Mouse (Mus musculus) lung, postnatal 14 days (tissue): Measurements from ENCODE around the gene Slc30a2.
"Not testable (repeated sequence)": the region's sequence is repeated elsewhere in the genome, so short reads cannot be mapped to it uniquely, and the experiment has no call there.

ENCODE experiments used
- DNase-seq: peaks from one replicate; pipeline ENCODE4 v3.0.0; 2021

The Slc30a2 gene

DNA sequence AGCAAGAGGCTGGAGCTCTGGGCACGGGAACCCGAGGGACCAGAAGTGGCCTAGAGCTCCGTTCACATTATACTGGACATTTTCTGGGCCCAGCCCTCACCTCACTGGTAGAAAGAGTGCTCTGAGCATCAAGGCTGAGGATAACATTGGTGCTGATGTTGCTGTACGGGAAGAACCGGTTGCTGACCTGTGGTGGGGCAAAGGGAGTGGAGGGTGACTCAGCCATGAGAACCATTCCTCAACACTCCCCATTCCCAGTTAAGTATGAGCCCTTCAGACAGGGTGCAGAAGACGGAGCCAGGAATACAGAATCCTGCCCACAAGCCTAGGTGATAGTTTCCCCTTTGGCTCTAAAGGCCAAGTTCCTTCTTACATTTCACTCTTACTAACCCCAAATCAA, 16.7 kb downstream of the Slc30a2 start:
- no peak for DNase-seq

DNA sequence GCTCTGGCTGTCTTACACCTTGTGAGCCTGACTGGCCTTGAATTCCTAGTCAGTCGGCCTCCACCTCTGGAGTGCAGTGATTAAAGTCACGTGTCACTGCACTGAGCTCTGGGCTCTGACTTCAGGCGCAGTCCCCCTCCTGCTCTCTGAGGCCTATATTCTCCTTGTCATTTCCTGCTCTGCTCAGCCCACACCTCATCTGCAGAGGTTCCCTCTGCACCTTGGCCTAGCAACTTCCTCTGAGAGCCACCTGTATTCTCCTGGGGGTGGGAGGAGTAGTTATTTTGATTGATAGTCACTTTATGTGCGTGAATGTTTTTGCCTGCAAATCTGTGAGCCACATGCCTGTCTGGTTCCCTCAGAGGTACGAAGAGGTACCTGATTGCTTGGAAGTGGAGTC, 18.2 kb downstream of the Slc30a2 start:
- no peak for DNase-seq

DNA sequence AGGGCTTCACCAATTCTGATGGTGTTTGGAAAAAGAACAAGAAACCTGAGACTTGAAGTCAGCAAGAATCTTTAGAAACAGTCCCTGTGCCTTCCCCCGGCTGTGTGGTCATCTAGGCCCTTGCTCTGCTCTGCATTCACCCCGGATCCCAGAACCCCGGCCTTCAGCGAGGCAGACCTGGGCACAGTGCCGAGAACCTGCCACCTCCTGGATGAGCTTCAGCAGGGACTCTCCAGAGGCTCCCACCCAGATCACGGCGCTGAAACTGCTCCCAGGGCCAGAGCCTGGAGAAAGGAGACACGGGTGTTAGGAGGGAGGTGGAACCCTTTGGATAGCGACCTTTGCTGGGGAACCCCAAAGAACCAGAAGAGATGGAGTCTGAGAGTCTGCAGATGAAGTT, 19.1 kb downstream of the Slc30a2 start:
- no peak for DNase-seq

DNA sequence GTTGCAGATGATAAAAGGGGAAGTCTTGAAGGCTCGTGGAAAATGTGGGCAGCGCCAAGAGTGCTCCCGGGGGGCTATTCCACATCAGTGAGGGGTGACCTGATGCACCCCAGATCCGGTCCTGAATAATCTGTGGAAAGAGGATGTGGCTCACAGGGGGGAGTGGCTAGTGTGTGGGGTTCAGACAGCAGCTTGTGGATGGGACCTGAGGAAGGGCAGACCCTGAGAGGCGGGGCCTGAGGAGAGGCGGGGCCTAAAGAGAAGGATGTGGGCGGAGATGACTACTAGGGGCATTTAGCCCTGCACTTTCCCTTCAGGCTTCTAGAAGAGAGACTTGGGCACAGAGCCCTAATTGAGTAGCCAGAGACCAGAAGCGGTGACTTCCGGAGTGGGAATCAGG, 19.6 kb downstream of the Slc30a2 start:
- DNase-seq, result no peak

DNA sequence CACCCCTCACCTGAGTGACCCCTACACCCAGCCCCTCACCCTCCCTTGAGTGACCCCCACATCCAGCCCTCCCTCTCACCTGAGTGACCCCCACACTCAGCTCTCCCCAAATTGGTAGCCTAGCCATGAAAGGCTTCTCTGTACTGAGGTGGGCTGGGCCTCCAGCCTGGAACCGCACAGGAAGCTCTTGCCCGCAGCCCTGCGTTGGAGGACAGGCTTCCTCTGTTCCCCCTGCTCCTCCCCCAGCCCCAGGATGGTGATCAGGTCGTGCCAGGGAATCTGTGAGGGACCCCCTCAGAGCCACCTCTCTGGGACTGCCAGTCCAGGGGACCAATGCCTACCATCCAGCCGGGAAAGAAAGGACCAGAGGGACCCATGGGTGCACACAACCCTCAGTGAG, 22.3 kb downstream of the Slc30a2 start:
- no peak for DNase-seq

DNA sequence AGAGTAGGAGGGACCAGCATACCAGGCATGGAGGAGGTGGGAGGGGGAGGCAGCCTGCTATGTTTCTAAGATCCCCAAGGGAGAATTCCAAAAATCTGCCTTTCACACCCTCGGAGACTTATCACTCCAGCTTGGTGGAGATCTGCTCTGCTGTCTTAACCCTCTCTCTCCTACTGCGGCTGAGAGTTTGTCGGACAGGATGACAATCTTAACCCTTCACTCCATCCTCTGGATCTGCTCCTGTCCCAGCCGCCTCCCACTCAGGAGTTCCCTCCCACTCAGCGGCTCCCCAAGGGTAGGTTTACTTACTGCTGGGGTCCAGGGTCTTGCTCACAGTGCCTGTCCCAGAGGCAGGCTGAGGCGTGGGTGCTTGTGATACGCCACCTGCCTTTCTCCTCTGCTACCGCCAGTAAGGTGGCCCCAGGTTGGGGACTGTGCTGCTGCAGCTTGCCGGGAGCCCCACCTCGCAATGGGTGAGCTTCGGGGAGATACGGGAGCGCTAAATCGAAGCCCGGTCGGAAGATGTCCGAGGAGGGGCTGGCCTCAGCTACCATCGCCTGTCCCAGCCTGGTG, 27.8 kb downstream of the Slc30a2 start:
- DNase-seq, result no peak

DNA sequence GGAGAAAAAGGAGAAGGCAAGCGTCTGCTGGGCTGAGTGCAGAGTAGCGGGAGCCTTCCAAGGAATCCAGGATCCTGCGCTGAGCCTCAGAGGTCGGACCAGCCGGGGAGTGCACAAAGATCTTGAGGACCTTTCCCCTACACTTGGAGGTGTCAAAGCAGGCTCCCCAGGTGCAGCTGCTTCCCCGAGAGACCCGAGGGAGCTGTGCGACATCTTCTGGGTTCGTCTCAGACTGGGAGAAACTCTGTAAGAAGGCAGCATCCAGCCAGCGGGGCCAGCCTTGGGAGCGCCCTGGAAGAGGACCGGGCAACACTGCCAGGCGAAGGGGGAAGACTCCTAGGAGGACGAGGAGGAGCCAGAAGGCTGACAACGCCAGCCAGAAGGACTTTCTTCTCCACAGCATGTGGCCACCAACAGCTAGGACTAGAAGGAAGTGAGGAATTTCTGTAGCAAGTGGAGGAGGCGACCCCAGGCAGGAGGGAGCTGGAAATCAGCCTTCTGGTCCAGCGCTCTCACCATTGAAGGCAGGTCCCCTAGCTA, 28.4 kb downstream of the Slc30a2 start:
- DNase-seq, result no peak

DNA sequence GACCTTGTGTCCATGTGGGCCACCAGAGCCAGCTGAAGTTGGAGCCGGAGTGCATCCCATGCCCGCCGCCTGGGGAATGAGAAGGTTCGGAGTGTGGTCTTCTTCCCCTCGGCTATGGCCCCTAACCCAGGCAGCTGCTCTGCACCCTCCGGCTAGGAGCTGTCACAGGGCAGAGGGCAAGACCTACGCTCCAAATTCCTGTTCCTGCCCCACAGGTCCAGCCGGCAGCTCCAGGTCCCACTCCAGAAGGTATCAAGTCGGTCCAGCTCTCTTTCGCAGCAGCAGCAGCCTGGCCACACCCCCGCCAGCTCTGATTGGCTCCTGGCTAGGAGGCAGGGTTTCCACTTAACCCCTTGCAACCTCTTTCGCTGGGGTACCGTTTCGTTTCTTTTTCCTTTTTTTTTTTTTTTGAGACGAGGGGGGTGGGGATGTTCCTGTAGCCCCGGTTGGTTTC, 29.3 kb downstream of the Slc30a2 start:
- DNase-seq, result peak; percentile 81

DNA sequence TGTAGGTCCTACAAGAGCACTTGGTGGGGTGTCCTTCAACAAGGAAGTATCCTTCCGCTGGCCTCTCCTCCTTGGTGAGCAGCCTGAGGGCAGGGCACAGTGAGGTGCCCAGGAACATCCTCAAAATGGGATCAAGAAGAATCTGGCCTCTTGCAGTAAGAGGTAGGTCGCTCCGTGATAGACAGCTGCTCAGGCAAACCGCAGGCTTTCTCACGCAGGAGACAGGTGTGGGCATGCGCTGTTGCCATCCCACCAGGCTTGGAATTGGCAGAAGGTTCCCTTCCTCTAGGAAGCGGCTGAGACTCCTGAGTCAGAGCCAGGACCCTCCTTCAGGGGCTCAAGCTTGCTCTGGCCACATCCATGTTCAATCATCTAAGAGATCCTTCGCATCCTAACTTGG, 30.3 kb downstream of the Slc30a2 start:
- DNase-seq, result no peak

DNA sequence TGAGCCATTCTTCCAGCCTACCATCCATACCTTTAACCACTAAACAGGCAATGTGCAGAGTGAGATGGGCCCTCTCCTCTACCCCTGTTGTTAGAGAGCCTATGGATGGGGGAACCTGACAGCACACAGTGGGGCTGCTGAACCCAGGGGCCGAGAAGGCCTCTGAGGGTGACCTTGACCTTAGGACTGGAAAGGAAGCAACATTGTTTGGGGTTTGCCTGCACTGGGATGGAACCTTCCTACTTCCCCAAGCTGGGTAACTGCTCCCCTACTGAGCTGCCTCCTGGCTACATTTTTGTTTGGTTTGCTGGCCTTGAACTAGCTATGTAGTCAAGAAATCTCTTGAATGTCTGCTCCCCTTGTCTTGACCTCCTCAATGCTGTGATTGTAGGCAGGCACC, 31.3 kb downstream of the Slc30a2 start:
- DNase-seq, result no peak

DNA sequence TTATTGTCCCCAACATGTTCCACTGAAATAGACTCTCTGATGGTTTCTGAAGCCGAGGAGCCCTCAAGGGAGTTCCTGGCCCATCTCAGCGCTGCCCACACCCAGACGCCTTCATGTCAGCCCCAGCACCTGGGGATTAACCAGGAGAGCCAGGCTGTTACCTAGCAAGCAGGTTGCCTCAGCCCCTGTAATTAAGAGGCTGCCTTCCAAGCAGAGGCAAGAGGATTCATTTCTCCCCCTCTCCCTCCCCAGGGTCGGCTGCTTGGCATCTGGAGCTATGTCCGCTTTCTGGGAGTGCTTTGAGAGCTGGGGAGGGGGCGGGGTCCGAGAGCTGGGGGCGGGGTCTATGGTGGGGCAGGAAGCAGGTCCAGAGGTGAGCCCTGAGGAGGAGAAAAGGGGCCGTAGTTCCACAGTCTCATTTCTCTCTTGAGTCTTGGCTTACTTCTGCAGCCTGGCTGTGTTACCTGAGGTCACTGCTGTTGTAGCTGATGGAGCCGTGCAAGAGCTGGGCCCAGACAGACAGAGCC, 35.2 kb downstream of the Slc30a2 start:
- DNase-seq, result no peak

DNA sequence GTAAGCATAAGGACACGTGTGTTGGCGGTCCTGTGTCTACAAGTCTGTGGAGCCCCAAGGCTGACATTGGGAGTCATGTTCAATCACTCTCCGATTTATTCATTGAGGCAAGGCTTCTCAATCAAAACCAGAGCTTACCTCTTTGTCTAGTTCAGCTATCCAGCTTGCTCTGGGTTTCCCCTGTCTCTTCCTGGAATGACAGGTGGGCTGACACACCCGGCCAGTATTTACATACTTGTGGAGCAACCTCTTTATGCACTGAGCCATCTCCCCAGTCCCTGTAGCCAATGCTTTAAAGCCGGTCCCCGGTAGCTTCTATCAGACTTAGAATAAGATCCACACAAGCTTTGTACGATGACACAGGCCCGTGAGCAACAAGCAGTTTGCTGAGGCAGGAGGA, 36.5 kb downstream of the Slc30a2 start:
- no peak for DNase-seq

DNA sequence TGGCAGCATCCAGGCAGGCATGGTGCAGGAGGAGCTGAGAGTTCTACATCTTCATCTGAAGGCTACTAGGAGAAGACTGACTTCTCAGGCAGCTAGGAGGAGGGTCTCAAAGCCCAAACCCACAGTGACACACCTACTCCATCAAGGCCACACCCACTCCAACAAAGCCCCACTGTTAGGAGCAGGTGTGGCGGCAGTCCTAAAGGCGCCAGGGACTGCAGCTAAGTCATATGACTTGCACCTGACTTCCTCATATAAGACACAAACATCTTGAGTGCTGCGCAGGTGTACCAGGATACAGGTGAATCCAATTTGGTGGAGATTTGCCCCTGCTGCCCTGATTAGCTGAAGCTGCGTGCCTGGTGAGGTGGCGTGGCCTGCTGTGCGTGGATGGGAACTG, 40.8 kb downstream of the Slc30a2 start, which contains the start of gene Extl1:
Gene Extl1 (minus strand): TSS at position 101 of the 400 bp plus-strand sequence.
- DNase-seq, result not testable (repeated sequence)

DNA sequence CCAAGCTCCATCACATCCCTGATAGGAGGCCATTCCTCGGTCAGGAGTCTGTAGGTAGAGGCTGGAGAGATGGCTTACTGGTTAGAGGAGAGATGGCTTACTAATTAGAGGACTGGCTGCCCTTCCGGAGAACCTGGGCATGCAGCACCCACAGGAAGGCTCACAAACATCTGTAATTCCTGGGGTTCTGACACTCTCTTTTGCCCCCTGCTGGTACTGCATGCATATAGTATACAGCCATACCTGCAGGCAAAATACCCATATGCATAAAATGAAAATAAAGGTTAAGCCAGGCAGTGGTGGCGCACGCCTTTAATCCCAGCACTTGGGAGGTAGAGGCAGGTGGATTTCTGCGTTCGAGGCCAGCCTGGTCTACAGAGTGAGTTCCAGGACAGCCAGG, 44.3 kb downstream of the Slc30a2 start:
- DNase-seq, result peak; percentile 24

DNA sequence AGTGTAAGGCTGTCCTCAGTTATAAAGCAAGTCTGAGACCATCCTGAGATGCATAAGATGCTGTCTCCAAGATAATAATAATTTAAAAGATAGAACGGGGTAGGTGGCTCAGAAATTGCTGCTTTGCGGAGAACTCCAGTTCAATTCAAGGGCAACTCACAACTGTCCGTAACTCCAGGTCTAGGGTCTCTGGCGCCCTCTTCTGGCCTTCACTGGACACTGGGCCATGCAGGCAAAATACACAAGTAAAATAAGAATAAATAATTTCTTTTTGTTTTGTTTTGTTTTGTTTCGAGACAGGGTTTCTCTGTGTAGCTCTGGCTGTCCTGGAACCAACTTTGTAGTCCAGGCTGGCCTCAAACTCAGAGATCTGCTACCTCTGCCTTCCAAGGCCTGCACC, 45.4 kb downstream of the Slc30a2 start:
- DNase-seq, result peak; percentile 84

DNA sequence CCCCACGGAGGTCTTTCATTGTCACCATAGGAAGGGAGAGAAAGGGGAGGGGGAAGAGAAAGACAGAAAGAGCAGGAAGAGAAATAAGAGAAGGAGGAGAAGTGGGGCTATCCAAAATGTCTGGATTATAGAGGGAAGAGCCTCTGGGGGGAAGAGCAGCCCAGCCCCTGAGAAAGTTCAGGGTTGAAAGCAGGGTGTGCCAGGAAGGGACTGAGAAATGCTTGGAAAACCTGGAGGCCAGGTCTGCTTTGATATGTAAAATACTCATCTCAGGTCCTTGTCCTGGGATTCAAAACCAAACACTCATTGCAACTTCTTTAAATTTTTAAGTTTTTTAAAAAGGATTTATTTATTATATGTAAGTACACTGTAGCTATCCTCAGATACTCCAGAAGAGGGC, 48.7 kb downstream of the Slc30a2 start:
- DNase-seq, result no peak

DNA sequence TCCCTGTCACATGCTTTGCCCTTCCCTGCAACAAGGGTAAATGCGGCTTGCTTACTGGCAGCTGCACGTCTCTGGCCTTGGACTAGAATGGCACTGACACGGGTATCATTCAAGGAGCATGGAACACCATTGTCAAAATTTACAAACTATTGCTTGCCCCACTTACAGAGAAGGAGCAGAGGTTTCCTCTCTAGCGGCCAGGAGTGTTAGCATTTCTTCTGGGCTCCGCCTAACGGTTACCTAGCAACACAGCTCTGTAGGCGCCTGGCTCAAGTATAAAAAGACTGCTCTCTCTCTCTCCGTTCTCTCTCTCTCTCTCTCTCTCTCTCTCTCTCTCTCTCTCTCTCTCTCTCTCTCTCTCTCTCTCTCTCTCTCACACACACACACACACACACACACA, 49.6 kb downstream of the Slc30a2 start:
- DNase-seq, result peak; percentile 38

DNA sequence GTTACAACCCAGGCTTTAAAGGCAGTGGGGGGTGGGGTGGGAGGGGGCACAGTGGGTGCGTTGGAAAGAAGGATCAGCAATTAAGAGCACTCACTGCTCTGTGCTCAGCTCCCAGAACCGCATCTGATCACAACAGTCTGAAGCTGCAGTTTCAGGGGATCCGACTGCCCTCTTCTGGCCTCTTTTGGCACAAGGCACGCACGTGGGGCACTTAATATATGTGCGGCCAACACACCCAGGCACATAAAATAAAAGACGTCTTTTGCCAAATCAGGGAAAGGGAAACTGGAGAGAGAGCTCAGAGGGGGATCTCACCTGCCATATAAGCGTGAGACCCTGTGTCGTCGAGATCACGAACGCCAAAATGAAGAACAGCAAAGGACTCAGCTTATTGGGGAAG, 50.0 kb downstream of the Slc30a2 start:
- no peak for DNase-seq

DNA sequence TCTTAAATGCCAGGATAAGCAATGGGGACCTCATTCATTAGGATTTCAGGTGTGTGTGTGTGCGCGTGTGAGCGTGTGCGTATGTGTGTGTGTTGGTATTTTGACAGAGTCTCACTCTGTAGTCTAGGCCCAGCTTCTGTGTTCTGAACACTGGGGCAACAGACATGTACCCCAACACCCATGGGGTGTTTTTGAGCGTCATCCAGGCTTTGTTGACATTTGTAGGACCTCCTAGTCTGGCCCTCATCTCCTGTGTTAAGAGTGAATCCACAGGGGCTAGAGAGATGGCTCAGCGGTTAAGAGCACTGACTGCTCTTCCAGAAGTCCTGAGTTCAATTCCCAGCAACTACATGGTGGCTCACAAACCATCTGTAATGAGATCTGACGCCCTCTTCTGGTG, 52.2 kb downstream of the Slc30a2 start:
- DNase-seq, result no peak

DNA sequence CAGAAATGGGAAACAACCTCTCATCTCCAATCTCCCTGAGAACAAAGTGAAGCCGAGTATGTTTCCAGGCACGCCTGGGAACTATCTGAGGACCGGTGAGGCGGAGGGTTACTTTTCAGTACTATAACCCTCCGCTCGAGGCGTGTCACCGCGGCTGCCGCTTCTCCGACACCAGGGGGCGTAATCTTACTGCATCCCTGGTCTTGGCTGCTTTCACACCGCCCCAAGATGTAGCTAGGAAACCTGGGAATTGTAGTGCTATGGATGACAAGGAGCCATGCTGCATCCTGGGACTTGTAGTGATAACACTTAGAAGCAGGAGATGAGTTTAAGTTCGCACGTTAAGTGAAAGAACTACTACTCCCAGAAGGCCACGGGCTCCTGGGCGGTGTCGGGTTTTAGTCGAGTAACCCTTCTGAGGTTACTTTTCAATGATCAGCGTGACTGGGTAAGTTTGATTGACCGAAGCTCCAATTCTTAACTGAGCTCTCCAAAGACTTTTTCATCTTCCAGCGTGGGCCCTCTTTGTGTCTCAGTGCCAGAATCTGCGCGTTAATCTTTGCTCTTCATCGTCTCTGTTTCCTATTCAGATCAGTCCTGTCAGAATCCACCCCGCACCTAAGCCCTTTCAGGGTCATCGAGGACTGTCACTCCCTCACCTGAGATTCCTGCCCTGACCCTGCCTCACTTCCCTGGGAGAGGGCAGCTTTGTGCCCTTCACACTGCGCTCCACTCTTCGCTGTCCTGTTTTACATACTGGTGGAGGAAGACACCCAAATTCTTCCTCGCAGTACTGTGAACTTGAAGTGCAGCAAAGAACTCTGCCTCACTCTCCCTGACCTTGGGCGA, 53.2 kb downstream of the Slc30a2 start, which contains the start of gene Pafah2:
Gene Pafah2 (plus strand): TSS at position 344 of the 849 bp plus-strand sequence.
- peak; percentile 95 for DNase-seq

DNA sequence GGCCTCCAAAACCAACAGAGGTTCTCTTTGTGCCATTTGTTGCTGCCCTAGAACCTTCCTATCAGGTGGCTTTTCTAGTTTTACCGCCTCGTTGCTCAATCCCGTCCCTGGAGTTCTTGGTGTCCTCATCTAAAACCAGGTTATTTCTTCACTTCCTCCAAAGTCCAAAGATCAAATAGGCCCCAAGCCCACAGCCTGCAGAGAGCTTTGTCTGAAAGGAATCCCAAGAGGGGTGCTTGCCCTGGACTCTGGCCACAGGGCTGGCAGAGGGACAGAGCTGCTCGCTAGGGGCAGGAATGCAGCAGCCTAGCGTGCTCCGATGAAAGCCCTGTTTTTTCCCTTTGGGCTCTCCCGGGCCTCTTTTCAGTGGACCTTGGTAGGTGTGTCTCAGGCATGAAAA, 54.1 kb downstream of the Slc30a2 start:
- peak; percentile 80 for DNase-seq

DNA sequence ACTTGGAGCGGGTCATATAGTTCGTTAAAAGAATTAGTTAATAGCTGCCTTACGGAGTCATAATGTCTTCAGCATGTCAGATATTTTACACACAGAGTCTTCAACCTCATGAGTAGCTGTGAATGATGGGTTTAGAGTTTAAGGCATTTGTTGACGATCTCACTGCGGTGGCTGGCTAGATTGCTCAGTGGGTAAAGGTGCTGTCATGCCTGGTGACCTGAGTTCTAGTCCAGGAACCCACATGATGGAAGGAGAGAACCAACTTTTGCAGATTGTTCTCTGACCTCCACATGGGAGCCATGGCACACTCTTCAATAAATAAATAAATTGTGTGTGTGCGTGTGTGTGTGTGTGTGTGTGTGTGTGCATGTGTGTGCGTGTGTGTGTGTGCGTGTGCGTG, 54.8 kb downstream of the Slc30a2 start:
- DNase-seq, result no peak

DNA sequence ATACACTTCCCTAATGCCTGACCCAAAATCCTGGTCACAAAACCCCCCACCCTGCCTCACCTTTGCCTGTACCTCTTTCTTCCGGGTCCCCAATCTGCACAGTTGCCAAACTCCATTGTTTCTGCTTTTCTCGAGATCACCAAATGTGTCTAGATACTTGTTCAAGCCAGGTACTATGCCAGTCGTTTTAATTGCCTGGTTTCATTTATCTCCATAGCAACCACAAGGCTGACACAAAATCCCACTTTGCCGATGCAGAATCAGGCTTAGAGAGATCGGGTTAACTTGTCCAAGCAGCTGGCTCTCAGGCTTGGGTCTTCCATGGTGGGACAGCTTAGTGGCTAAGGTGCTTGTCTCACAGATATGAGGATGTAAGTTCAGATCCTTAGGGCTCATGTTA, 57.2 kb downstream of the Slc30a2 start:
- DNase-seq, result no peak

DNA sequence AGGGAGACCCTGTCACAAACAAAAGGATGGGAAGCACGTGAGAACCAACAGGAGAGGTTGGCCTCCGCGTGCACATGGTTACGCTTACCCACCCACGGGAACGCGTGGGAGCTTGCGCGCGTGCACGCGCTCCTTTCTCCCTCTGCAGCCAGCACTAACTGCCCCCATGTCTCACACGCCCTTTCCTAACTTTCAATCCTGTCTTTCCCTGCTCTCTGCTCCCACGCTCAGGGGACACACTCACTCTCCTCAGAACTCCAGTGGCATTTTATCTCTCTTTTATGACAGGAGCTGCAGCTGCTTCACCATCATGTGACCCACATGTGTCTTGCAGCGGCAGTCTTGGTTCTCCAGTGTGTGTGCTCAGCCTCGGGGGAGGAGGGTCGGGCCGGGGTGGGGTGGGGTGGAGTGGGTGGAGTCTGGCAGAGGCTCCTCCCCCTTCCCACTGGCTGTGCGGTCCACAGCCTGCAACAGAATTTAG, 58.2 kb downstream of the Slc30a2 start:
- DNase-seq, result peak; percentile 71
